Mouse (Mus musculus) NIH3T3 (cell line): ENCODE results near the gene Abcc9.
"Not testable (repeated sequence)": the region's sequence is repeated elsewhere in the genome, so short reads cannot be mapped to it uniquely, and the experiment has no call there.

Experiments used
- DNase-seq: peaks from one replicate; pipeline ENCODE4 v3.0.0-alpha.2; 2012; ENCODE audit warnings: low read depth

Gene Abcc9

DNA sequence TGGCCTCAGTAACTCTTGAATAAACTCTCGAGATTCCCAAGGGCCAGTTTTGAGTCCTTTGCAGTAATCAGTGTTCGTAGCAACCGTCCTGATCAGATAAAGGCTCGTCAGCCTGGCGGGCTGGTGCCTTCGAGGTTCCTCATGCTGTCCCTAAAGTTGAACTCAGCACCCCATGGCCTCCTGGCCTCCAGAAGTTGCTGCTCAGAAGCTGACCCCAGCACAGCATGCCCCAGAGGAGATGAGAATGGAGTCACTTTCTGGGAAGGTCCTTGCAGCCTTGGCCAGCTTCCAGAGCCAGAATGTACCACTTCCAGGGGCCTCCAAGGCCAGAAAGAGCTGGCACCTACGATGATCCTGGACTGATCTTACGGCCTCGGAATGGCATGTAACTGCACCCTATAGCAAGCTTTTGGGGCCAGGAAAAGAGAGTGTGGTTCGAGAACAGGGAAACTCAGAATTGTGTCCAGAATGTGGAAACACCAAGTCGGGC lies 1.4 kb upstream of the Abcc9 start:
- no peak for DNase-seq

DNA sequence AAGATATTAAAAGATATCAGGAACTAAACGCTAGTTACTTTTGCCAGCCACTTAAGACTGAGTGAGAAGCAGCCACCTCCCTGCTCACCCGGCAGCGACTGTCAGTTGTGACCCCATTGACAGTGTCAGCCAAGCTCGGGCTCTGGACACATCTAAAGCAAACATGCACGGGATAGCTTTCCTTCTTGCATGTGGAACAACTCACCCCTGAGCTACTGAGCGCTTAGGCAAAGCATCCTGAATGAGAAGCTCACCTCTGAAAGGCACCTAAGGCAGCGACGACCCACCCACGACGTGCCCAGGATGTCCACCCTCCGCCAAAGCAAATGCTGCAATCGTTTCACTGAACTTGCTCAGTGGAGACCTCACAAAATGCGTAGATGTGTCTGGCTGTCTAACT lies 954 bp downstream of the Abcc9 start:
- no peak for DNase-seq

DNA sequence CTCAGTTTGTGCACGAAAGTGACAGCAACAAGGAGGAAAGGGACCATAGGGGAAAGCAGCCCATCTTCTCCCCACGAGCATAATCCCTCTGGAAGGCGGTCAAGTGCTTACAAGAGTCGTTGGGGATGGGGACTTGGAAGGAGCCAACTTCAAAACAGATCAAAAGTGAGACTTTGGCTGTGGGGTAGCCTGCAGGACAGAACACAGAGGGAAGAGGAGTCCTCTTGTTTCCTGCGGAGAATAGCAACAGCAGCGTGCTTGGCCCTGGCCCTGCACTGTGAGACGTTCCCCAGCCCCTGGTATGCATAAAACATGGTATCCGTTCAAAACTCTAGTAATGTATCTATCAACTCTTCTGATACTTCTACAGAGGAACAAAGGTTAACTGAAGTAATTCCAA lies 1.4 kb downstream of the Abcc9 start:
- no peak for DNase-seq

DNA sequence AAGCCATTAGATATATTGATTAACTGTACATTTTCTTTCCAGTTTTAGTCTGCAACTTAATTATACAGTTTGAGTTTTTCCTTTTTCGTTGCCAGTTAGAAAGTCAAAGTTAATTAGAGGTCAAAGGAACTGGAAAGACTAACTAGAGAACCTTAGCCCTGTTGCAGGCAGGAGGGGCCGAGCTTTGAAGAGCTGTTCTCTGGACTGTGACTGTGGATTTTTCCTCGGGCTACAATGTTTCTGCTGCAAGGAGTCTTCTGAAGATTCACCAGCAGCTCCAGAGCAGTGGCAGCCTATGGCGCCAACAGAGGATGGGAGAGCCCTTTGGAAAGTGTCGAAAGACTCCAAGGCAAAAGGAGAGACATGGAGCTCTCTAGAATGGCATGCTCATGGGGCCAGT lies 10.0 kb downstream of the Abcc9 start:
- DNase-seq = no peak

DNA sequence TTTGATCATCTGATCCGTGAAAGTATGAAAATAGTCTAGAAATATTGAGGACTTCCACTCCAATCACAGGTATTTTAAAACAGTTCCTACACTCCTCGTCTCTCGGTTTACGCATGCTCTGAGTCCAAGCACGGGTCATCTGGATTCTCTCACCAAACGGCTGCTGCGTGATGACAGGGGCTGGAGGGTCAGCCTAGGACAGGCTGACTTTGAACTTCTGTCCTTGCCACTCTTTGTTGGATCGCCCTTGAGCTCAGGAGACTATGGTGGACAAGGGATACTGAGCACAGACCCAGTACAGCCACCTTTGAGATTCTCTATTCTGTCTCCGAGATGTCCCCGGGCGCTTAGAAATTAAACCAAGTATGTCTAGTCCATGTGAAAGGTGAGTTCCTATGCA lies 12.4 kb downstream of the Abcc9 start:
- DNase-seq = no peak

DNA sequence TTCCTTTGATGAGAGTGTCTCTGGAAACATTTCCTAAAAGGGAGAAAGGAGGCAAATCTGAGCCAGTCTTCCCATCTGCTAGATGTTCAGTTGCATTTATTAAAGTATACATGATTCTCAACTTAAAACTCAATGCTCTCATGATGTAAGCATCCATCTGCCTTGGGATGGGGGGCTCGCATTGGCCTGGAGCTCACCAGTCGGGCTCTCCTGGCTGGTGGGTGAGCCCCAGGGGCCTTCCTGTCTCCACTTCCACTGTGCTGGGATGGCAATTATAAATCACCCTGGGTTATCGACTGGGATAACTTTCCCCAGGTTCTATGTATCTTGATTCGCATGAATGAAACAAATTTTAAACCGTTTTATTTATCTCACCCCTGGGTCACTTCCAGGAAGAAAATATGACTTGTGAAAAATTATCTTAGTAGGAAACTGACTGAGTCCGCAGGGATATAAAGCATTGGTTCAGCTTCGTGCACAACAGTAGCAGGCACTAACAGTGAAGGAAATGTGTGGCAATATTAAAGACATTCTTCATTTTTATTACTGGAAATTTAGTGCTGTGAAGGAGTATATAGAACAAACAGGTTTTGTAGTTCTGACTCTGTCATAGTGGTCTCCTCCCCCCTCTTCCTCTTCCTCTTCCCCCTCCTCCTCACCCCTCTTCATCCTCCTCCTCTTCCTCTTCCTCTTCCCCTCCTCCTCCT lies 19.0 kb downstream of the Abcc9 start:
- DNase-seq = no peak

DNA sequence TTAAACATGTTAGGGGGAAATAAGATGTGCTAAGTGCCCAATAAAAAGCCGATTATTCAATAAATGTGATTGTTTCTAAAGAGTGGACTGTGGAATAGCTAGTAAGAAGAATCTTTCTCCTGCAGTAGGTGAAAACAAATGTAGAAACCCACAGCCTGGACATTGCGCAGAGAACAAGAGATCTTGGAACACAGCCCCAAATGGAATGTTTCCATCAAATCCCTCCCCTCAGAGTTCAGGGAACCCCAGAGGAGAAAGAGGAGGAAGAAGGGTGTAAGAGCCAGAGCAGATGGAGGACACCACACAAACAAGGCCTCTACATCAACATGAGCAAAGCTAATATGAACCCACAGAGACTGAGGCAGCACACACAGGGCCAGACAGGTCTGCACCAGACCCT lies 32.1 kb downstream of the Abcc9 start:
- DNase-seq = no peak

DNA sequence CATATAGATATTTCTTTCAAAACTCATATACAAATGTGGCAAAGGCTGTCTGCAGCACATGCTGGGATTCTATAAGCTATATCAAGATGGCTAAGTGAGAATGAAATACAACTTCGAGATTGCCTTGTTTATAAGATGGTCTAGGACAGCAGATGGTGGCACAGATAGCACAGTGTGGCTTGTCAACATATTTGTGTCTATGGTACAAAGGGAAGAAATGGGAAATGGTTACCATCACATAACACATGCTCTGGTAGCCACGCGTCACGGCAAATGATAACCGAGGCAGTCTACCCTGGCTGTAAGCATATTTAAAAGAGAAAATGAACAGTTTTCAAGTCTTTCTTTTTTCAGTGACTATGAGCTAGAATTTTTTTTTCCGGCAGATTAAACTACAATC lies 32.8 kb downstream of the Abcc9 start:
- no peak for DNase-seq

DNA sequence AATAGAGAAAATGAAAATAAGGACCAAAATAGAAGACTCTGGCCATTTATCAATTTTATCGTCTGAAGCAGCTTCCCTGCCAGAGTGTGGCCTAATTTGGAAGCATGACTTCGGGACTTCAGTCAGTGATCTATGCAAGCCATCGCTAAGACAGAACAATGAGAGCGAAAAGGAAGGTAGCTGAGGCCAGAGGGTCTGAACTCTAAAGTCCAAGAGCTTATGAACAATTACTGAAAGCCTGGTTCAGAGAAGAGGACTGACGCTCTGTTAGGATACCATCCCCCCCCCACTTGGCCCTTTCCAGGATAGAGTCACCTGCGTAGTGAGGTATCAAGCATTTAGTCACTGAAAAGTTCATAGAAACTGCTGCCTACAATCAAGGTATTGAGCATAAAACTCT lies 33.3 kb downstream of the Abcc9 start:
- no peak for DNase-seq

DNA sequence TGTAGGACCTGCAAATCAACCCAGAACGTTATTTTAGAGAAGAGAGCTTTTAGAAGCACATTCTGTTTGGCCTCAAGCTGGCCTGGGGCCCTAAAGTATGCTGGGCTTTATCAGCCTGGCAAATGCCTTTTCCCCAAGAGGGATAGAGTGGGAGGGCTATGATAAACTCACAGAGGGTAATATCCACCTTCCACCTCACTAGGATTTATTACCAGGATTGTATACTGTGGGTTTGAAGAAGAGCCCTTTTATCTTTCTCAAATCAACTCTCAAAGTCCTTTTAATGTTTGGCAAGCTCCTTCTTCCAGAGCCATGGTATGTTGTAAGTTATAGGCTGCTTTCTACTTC lies 33.7 kb downstream of the Abcc9 start:
- no peak for DNase-seq

DNA sequence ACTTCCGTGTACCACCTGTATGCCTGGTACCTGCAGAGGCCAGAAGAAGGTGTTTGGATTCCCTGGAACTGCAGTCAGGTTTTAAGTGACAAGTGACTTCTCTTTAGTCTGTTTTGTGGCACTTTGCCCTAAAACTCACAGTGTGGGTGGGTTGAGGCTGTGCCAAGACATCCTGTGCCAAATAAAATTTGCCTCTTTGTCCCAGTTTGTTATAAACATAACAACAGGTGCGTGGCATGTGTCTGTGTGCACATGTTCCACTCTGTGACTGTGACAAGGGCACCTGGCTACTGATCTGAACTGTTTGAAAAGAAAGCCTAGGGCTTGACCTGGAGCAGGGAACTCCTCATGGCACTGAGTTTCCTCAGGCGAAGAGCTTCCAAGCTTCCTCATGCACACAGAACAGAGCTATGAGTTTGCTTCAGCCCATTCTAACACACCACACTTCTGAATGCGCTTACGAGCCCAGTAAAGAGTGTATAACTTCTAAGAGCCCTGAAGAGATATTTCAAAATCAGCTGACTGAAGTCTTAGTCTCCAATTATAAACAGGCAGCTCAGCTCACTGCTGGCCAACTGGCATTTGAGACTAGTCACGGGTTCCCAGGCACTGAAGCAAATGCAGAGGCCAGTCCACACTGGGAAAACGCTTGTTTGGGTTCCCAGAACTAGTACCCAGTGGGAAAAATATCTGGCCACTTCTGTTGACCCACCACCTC lies 34.3 kb downstream of the Abcc9 start:
- peak; percentile 14 for DNase-seq

DNA sequence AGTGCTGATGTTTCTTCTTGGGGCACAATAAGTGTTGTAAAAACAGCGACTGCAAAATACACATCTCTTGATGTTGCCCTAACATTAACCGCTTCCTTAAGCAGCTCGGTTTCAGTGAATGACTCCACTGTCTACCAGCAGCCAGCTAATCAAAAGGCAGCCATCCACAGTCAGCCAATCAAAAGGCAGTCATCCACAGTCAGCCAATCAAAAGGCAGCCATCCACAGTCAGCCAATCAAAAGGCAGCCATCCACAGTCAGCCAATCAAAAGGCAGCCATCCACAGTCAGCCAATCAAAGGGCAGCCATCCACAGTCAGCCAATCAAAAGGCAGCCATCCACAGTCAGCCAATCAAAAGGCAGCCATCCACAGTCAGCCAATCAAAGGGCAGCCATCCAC lies 40.1 kb downstream of the Abcc9 start:
- not testable (repeated sequence) for DNase-seq

DNA sequence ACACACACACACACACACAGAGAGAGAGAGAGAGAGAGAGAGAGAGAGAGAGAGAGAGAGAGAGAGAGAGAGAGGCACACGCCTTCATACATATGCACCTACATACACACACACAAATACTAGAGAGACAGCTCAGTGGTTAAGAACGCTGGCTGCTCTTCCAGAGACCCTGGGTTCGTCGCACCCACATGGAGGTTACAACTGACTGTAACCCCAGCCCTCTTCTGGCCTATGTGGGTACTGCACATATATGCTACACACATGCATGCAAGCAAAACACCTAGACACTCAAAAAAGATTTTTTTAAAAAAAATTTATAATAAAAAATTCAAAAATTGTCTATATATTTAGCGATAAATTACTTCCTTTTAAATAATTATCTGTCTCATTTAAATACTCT lies 43.1 kb downstream of the Abcc9 start:
- DNase-seq = peak; percentile 36

DNA sequence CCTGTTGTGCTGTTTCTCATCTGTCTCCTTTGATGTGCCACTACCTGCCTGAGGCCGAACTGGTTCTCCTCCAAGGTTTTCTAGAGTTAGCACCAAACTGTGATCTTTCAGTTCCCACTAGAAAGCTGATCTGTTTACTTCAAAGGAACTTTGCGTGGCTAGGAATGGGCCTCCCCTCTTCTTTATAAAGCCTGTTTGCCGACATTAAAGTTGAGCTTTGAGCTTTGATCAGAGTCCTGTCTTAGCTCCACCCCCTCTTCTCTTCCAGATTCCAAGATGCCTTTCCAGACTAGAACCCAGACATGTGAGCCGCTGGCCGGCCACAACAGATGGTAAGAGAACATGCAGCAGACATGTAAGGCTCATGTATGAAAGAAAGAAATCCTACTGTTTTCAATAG lies 47.6 kb downstream of the Abcc9 start:
- DNase-seq = no peak

DNA sequence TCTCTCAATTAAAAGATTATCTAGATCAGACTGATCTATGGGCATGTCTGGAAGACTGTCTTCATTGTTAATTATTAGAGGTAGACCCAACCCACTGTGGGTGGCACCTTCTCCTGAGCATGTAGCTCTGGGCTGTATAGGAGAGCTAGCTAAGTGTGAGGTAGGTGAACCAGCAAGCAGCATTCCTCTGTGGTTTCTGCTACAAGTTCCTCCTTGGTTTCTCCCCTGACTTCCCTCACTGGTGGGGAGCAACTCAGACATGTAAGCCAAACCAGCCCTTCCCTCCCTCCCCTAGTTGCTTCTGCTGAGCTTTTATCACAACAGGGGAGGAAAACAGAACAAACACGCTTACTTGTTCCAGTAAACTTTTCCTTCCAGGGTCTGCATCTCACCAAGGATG lies 49.9 kb downstream of the Abcc9 start:
- no peak for DNase-seq

DNA sequence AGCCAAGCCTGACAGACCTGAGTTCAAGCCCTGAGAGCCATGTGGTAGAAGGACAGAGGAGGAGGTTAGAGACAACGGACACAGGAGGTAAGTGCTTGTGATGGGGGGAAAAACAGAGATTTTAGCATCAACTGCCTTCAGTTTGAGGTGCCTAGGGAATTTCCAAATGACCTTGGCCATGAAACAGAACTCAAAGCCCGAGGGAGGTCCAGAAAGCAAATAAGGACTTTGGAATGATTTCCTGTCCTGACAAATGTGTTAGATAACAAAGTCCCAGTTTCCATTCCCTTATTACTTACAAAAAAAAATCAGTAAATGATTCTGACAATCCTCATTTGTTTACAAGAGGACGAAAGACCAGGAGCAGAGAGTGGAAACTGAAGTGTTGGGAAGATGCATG lies 52.8 kb downstream of the Abcc9 start:
- no peak for DNase-seq

DNA sequence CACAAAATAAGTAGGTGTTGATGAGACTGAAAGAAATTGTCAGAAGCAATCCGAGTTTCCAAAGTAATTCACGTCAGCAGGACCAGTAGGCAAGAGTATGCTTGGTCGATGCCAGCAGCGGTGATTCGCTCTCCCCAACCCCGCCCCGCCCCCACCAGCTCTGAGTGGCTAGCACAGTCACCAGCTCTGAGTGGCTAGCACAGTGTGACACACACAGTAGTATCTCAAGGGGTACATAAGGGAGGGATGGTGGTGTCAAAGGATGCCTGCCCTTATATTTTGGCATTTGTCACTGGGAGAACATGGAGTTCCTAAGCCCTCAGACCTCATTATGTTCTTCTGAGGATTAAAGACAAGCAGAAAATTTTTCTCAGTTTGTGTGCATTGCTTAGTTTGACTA lies 56.6 kb downstream of the Abcc9 start:
- peak; percentile 9 for DNase-seq

DNA sequence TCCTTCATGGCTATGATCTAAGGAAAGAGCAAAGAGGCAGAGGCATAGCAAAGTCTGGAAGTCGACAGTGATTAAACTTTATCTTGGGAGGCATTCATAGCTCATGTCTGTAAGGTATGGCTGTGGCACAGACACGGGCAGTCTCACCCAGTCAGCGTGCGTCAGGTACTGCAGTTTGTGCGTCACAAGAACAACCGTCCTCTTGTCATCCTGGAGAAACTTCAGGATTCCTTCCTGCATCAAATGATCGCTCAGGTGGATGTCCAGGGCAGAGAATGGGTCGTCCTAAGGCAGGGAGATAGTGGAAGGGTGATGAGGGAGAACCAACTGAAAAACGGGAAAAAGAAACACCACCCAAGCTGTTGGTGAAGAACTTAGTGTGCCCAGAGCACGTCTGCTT lies 62.8 kb downstream of the Abcc9 start:
- no peak for DNase-seq

DNA sequence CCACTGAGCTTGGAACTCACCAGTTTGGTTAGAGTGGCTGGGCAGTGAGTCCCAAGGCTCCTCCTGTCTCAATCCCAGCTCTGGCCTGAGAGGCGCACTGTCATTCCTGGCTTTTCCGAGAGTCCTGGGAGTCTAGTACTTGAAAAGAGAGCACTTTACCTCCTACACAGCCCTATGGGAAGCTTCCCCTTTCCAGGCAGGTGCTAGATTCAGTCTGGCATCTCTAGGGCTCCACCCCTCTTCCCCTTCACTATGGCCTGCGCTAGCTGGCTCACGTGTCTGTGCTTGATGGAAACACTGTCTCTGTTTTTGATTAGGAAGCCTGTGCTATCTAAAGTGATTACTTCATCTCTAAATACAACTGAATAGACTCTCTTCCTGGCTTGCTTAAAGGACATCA lies 66.5 kb downstream of the Abcc9 start:
- DNase-seq = no peak

DNA sequence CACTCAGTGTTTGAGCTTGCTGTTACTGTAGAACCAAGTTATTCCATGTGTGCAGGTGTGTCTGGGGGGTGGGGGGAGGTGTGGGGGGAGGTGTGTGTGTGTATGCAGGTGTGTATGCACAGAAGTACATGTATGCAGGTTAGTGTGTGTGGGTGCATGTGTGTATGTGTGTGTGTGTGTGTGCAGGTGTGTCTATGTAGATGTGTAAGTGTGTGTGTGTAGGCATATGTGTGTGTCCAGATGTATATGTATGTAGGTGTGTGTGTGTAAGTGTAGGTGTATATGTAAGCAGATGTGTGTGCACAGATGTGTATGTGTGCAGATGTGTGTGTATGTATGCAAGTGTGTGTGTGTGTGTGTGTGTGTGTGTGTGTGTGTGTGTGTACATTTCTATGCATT lies 66.9 kb downstream of the Abcc9 start:
- DNase-seq = no peak

DNA sequence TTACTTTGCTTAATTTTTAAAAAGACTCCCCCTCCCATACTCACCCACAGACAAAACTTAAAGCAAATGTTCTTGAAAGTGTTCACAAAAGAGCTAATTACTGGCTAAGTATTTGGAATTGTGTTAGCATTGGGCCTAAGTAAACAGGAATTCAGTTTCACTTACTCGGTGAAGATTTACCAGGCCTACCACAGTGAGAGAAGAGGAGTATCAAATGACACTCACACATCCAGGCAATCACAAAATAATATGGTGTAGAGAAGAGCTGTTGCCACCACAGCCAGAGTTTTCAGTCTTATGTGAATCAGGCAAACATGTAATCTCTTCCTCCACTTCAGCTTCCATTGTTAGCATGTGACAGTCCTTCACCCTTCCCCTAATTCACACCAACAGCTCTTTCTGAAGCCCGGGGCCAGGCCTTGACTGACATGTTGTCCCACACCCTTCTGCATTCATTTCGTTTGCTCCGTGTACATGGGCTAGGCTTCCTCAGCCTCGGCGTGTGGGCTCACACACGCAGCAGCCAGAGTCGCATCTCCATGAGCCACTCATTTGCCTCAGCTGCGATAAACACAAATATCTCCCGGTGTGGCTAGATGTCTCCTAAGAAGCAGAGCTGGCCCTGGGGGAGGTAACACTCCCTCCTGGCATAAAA lies 67.5 kb downstream of the Abcc9 start:
- no peak for DNase-seq

DNA sequence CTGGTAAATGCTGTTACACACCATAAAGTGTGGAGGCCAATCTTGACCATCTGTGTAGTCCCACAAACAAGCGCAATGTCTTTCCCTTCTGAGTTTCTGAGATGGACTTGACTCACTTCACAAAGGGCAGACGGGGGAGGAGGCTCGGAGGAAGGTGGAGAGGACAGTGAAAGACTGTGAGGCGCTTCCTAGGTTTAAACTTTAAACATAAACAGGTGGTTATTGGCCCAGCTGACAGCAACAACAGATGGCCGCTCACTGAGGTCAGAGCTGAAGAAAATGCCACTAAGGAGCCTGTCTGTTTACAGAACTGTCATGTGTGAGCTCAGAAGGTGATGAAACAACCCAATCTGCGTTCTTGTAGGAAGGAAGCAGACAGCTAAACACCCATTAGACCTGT lies 78.8 kb downstream of the Abcc9 start:
- no peak for DNase-seq

DNA sequence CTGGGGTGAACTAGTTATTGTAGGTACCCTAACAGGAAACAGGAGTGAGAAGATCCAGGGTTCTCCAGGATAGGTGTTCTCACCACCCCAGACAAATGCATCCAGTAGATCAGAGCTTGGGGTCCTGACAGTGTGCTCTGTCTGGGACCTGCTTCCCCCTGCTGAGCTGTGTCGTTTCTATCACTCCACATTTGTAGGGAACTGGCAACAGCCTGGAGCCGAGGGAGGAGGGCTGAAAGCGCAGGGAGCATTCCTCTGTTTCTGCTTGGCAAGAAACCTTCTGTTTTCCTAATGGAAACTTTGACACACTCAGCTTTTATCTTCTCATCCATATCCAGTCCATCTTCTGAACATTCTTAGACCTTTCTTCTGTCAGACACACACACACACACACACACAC lies 85.5 kb downstream of the Abcc9 start:
- no peak for DNase-seq

DNA sequence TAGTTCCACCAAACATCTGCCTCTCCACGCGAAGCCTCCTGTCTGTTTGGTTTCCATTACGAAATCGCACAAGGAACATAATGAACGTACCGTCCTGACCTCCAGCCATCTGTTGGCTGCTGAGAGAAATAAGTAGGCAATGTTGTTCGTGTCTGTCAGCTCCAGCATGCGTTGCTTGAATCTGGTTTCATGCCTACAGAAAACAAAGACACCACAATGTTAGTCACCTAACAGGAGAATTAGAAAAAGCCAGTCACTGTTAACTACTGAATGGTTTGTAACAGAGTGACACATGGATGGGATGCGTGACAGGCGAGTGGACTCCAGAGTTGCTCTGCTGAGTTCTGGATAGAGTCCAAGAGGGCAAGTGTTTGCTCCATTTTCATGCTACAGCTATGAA lies 87.8 kb downstream of the Abcc9 start:
- DNase-seq = no peak
